Mouse (Mus musculus) midbrain, embryonic 13.5 days (tissue): ENCODE measurements around the gene Ranbp2. TPM values are rescaled to one million over a fixed set of nuclear protein-coding genes. Genes with fewer than 3 reads are reported as not detected.
A peak's percentile ranks its signal among the peaks of the same experiment; 100 is the strongest.

Experiments used
- ATAC-seq: fragments of 200-750 bp; cut with Nextera tagmentation; 2 replicates; pipeline ENCODE4 v1.8.0; 2017; ENCODE audit warnings: mild to moderate bottlenecking, moderate TSS enrichment, moderate library complexity
- H3K27ac ChIP-seq: fragments of 300-500 bp; sonication (generic); 2 replicates; pipeline ENCODE4 v1.5.1; 2015; ENCODE audit warnings: inconsistent platforms, mild to moderate bottlenecking, moderate library complexity
- H3K27me3 ChIP-seq: fragments of 300-500 bp; sonication (generic); 2 replicates; pipeline ENCODE4 v1.6.1; 2015; ENCODE audit warnings: mild to moderate bottlenecking, inconsistent platforms
- H3K36me3 ChIP-seq: fragments of 300-500 bp; sonication (generic); 2 replicates; pipeline ENCODE4 v1.6.1; 2015; ENCODE audit warnings: mild to moderate bottlenecking, inconsistent platforms
- H3K4me1 ChIP-seq: fragments of 300-500 bp; sonication (generic); replicated peaks from 2 replicates; pipeline ENCODE4 v1.6.1; 2015; ENCODE audit warnings: inconsistent platforms
- H3K4me2 ChIP-seq: fragments of 300-500 bp; sonication (generic); replicated peaks from 2 replicates; pipeline ENCODE4 v1.6.1; 2015; ENCODE audit warnings: moderate library complexity, mild to moderate bottlenecking, inconsistent platforms
- H3K4me3 ChIP-seq: fragments of 300-500 bp; sonication (generic); replicated peaks from 2 replicates; pipeline ENCODE4 v1.5.1; 2015; ENCODE audit warnings: mild to moderate bottlenecking, inconsistent platforms
- H3K9ac ChIP-seq: fragments of 300-500 bp; sonication (generic); replicated peaks from 2 replicates; pipeline ENCODE4 v1.6.1; 2015; ENCODE audit warnings: mild to moderate bottlenecking, inconsistent platforms
- H3K9me3 ChIP-seq: fragments of 300-500 bp; sonication (generic); 2 replicates; pipeline ENCODE4 v1.6.1; 2016; ENCODE audit warnings: mild to moderate bottlenecking, inconsistent platforms
- WGBS: fragments of 180-500 bp; shearing (Covaris S2); methylation state at CpG from one replicate; pipeline ENCODE4 v1.1.7; 2015; 5-methylcytosine and 5-hydroxymethylcytosine counted together
- polyA plus RNA-seq: library from polyadenylated mRNA; unstranded; fragments of >200 nt; fragmentation: Nextera tagmentation; extraction: Ambion mirVana; gene quantifications from 2 replicates; pipeline ENCODE4 v1.2.1, GENCODE M21; 2015

Gene Ranbp2
- polyA plus RNA-seq = 22.0 and 23.2 TPM in 2 replicates

GRCm38 (mm10) chr10:58446384-58447279, at the start of gene Ranbp2:
TSS of gene Ranbp2 (plus strand) at chr10:58446920.
- peak; percentile 99 for ATAC-seq
- peaks cover 16% of the 10 kb centered on the region for H3K4me1 ChIP-seq
- H3K27ac ChIP-seq = peak within 1 kb of the TSS; percentile 95
- WGBS = under 1% methylated on average over 75 of the region's 91 CpGs
- H3K4me3 ChIP-seq = peak within 1 kb of the TSS; percentile 98
- H3K9ac ChIP-seq = peak within 1 kb of the TSS; percentile 94
- H3K36me3 ChIP-seq = no peaks in the 10 kb centered on the region
- H3K4me2 ChIP-seq = peak within 1 kb of the TSS; percentile 75
- H3K27me3 ChIP-seq = no peaks in the 10 kb centered on the region
- H3K9me3 ChIP-seq = no peaks in the 10 kb centered on the region

- Histone ChIP-seq H3K27ac (no peak overlapping the region), H3K27me3 (no peaks in the 10 kb centered on the region), H3K36me3 (peaks cover 18% of the 10 kb centered on the region), H3K4me3 (no peak overlapping the region), H3K9me3 (no peaks in the 10 kb centered on the region), H3K9ac (no peak overlapping the region), H3K4me1 (0 out of 2 replicates have a peak, but pooled peaks cover 6% of the 10 kb centered on the region), H3K4me2 (no peak overlapping the region)
- ATAC-seq = no peak
- 94% methylated on average over 8 of the region's 8 CpGs for WGBS
Measured at GRCm38 (mm10) chr10:58398941-58399340, 47.8 kb upstream of the Ranbp2 start.

GRCm38 (mm10) chr10:58401838-58402237, 44.9 kb upstream of the Ranbp2 start:
- H3K9ac ChIP-seq = no peak overlapping the region
- no peak overlapping the region for H3K4me3 ChIP-seq
- H3K4me1 ChIP-seq = no peaks in the 10 kb centered on the region
- no peak overlapping the region for H3K4me2 ChIP-seq
- WGBS = 94% methylated on average over 3 of the region's 3 CpGs
- H3K9me3 ChIP-seq = no peaks in the 10 kb centered on the region
- no peak overlapping the region for H3K27ac ChIP-seq
- ATAC-seq = no peak
- no peaks in the 10 kb centered on the region for H3K27me3 ChIP-seq
- peaks cover 25% of the 10 kb centered on the region for H3K36me3 ChIP-seq

- Histone ChIP-seq H3K4me2 (no peak overlapping the region), H3K27me3 (no peaks in the 10 kb centered on the region), H3K9ac (no peak overlapping the region), H3K4me1 (no peaks in the 10 kb centered on the region), H3K36me3 (peaks cover 36% of the 10 kb centered on the region), H3K9me3 (no peaks in the 10 kb centered on the region), H3K4me3 (no peak overlapping the region), H3K27ac (no peak overlapping the region)
- ATAC-seq = no peak
- whole genome bisulfite sequencing = 92% methylated on average over 6 of the region's 6 CpGs
Measured at GRCm38 (mm10) chr10:58404639-58405038, 42.1 kb upstream of the Ranbp2 start.

GRCm38 (mm10) chr10:58405285-58405948, 41.3 kb upstream of the Ranbp2 start:
- Histone ChIP-seq H3K27ac (no peak overlapping the region), H3K4me2 (no peak overlapping the region), H3K36me3 (peaks cover 43% of the 10 kb centered on the region), H3K9me3 (no peaks in the 10 kb centered on the region), H3K27me3 (no peaks in the 10 kb centered on the region), H3K4me1 (no peaks in the 10 kb centered on the region), H3K4me3 (no peak overlapping the region), H3K9ac (no peak overlapping the region)
- WGBS = 91% methylated on average over 4 of the region's 4 CpGs
- ATAC-seq = no peak

- no peak for ATAC-seq
- no peak overlapping the region for H3K27ac ChIP-seq
- WGBS = 92% methylated on average over 2 of the region's 2 CpGs
Measured at GRCm38 (mm10) chr10:58405949-58406305, 40.8 kb upstream of the Ranbp2 start.

GRCm38 (mm10) chr10:58412331-58412730, 34.4 kb upstream of the Ranbp2 start:
- no peaks in the 10 kb centered on the region for H3K4me1 ChIP-seq

More at GRCm38 (mm10) chr10:58405949-58406305, 40.8 kb upstream of the Ranbp2 start:
- H3K4me1 ChIP-seq = no peaks in the 10 kb centered on the region
- H3K4me2 ChIP-seq = no peak overlapping the region
- peaks cover 47% of the 10 kb centered on the region for H3K36me3 ChIP-seq
- no peak overlapping the region for H3K4me3 ChIP-seq
- no peaks in the 10 kb centered on the region for H3K27me3 ChIP-seq
- no peak overlapping the region for H3K9ac ChIP-seq
- H3K9me3 ChIP-seq = no peaks in the 10 kb centered on the region

GRCm38 (mm10) chr10:58412852-58413251, 33.9 kb upstream of the Ranbp2 start:
- Histone ChIP-seq H3K36me3 (peaks cover 73% of the 10 kb centered on the region), H3K4me3 (no peak overlapping the region), H3K4me1 (no peaks in the 10 kb centered on the region), H3K9ac (no peak overlapping the region), H3K4me2 (no peak overlapping the region), H3K27me3 (no peaks in the 10 kb centered on the region), H3K27ac (no peak overlapping the region), H3K9me3 (no peaks in the 10 kb centered on the region)
- no peak for ATAC-seq

More at GRCm38 (mm10) chr10:58412331-58412730, 34.4 kb upstream of the Ranbp2 start:
- no peak overlapping the region for H3K9ac ChIP-seq
- H3K4me3 ChIP-seq = no peak overlapping the region
- H3K9me3 ChIP-seq = no peaks in the 10 kb centered on the region
- WGBS = 93% methylated on average over 4 of the region's 4 CpGs
- no peaks in the 10 kb centered on the region for H3K27me3 ChIP-seq
- ATAC-seq = no peak
- peaks cover 71% of the 10 kb centered on the region for H3K36me3 ChIP-seq
- no peak overlapping the region for H3K27ac ChIP-seq
- no peak overlapping the region for H3K4me2 ChIP-seq

- no peaks in the 10 kb centered on the region for H3K27me3 ChIP-seq
- no peak overlapping the region for H3K4me2 ChIP-seq
- H3K36me3 ChIP-seq = peaks cover 45% of the 10 kb centered on the region
- 93% methylated on average over 3 of the region's 3 CpGs for WGBS
- H3K27ac ChIP-seq = no peak overlapping the region
- H3K9me3 ChIP-seq = no peaks in the 10 kb centered on the region
- no peak overlapping the region for H3K9ac ChIP-seq
- ATAC-seq = no peak
- H3K4me1 ChIP-seq = no peaks in the 10 kb centered on the region
- no peak overlapping the region for H3K4me3 ChIP-seq
Measured at GRCm38 (mm10) chr10:58416702-58417101, 30.0 kb upstream of the Ranbp2 start.

GRCm38 (mm10) chr10:58418290-58418971, 28.3 kb upstream of the Ranbp2 start:
- Histone ChIP-seq H3K4me3 (no peak overlapping the region), H3K9ac (no peak overlapping the region), H3K4me1 (no peaks in the 10 kb centered on the region), H3K36me3 (peaks cover 39% of the 10 kb centered on the region), H3K9me3 (no peaks in the 10 kb centered on the region), H3K27me3 (no peaks in the 10 kb centered on the region), H3K4me2 (no peak overlapping the region), H3K27ac (no peak overlapping the region)
- 85% methylated on average over 10 of the region's 10 CpGs for WGBS
- ATAC-seq = no peak

GRCm38 (mm10) chr10:58427930-58428329, 18.8 kb upstream of the Ranbp2 start:
- Histone ChIP-seq H3K27me3 (no peaks in the 10 kb centered on the region), H3K4me3 (no peak overlapping the region), H3K4me1 (no peaks in the 10 kb centered on the region), H3K9me3 (no peaks in the 10 kb centered on the region), H3K9ac (no peak overlapping the region), H3K27ac (no peak overlapping the region), H3K4me2 (no peak overlapping the region), H3K36me3 (peaks cover 20% of the 10 kb centered on the region)
- 98% methylated on average over 2 of the region's 2 CpGs for WGBS
- ATAC-seq = no peak

GRCm38 (mm10) chr10:58445850-58446249, 870 bp upstream of the Ranbp2 start:
- Histone ChIP-seq H3K4me1 (peaks cover 16% of the 10 kb centered on the region), H3K27me3 (no peaks in the 10 kb centered on the region), H3K4me2 (peak overlapping the region; percentile 64), H3K36me3 (no peaks in the 10 kb centered on the region), H3K4me3 (peak overlapping the region; percentile 98), H3K9ac (peak overlapping the region; percentile 75), H3K9me3 (no peaks in the 10 kb centered on the region), H3K27ac (peak overlapping the region; percentile 95)
- WGBS = 19% methylated on average over 9 of the region's 9 CpGs
- ATAC-seq = peak; percentile 2; the same call in 1 of the 2 replicates
